Mouse (Mus musculus) forebrain, embryonic 16.5 days (tissue): ENCODE data around the gene Ppp1r11. TPM values are rescaled to one million over a fixed set of nuclear protein-coding genes. Genes with fewer than 3 reads are reported as not detected.
A peak's percentile ranks its signal among the peaks of the same experiment; 100 is the strongest.

Source experiments
- ATAC-seq: fragments of 200-750 bp; cut with Nextera tagmentation; 2 replicates; pipeline ENCODE4 v1.8.0; 2017; ENCODE audit warnings: mild to moderate bottlenecking, moderate library complexity
- H3K27ac ChIP-seq: fragments of 300-500 bp; sonication (generic); 2 replicates; pipeline ENCODE4 v1.5.1; 2014; ENCODE audit warnings: low read length, control low read depth
- H3K27me3 ChIP-seq: fragments of 300-500 bp; sonication (generic); replicated peaks from 2 replicates; pipeline ENCODE4 v1.6.1; 2014; ENCODE audit warnings: low read length; ENCODE audit not compliant: control insufficient read depth, insufficient read depth
- H3K36me3 ChIP-seq: fragments of 300-500 bp; sonication (generic); 2 replicates; pipeline ENCODE4 v1.6.1; 2014; ENCODE audit not compliant: control insufficient read depth, insufficient read depth
- H3K4me1 ChIP-seq: fragments of 300-500 bp; sonication (generic); replicated peaks from 2 replicates; pipeline ENCODE4 v1.6.1; 2014; ENCODE audit warnings: low read length; ENCODE audit not compliant: control insufficient read depth, insufficient read depth
- H3K4me2 ChIP-seq: fragments of 300-500 bp; sonication (generic); 2 replicates; pipeline ENCODE4 v1.6.1; 2014; ENCODE audit warnings: mild to moderate bottlenecking, low read length, control low read depth
- H3K4me3 ChIP-seq: fragments of 300-500 bp; sonication (generic); replicated peaks from 2 replicates; pipeline ENCODE4 v1.5.1; 2014; ENCODE audit warnings: mild to moderate bottlenecking, low read length, control low read depth
- H3K9ac ChIP-seq: fragments of 300-500 bp; sonication (generic); replicated peaks from 2 replicates; pipeline ENCODE4 v1.6.1; 2014; ENCODE audit warnings: low read depth, low read length, control low read depth
- H3K9me3 ChIP-seq: fragments of 300-500 bp; sonication (generic); 2 replicates; pipeline ENCODE4 v1.6.1; 2016; ENCODE audit warnings: low read length; ENCODE audit not compliant: control insufficient read depth
- WGBS: fragments of 180-500 bp; shearing (Covaris S2); extraction: QIAGEN DNeasy Blood & Tissue Kit; methylation state at CpG from one replicate; pipeline ENCODE4 v1.1.7; 2014; 5-methylcytosine and 5-hydroxymethylcytosine counted together
- polyA plus RNA-seq: library from polyadenylated mRNA; unstranded; fragments of >200 nt; fragmentation: Nextera tagmentation; extraction: Ambion mirVana; gene quantifications from 2 replicates; pipeline ENCODE4 v1.2.1, GENCODE M21; 2015

Gene Ppp1r11
- polyA plus RNA-seq, 1 experiment from 2014 or later: 146 TPM

- ATAC-seq: no peak
- H3K27me3 ChIP-seq: no peaks in the 10 kb centered on the region
- H3K4me2 ChIP-seq: no peak overlapping the region
- no peak overlapping the region for H3K9ac ChIP-seq
- no peak overlapping the region for H3K27ac ChIP-seq
- 76% methylated on average over 12 of the region's 12 CpGs for WGBS
- no peaks in the 10 kb centered on the region for H3K36me3 ChIP-seq
- no peaks in the 10 kb centered on the region for H3K4me1 ChIP-seq
- no peaks in the 10 kb centered on the region for H3K9me3 ChIP-seq
- no peak overlapping the region for H3K4me3 ChIP-seq
Observed at GRCm38 (mm10) chr17:36929236-36929932, 22.2 kb downstream of the Ppp1r11 start.

- Histone ChIP-seq H3K4me3 (no peak overlapping the region), H3K4me1 (no peaks in the 10 kb centered on the region), H3K36me3 (no peaks in the 10 kb centered on the region), H3K9ac (no peak overlapping the region), H3K27ac (no peak overlapping the region), H3K9me3 (no peaks in the 10 kb centered on the region), H3K27me3 (no peaks in the 10 kb centered on the region), H3K4me2 (no peak overlapping the region)
- ATAC-seq: no peak
- WGBS: 74% methylated on average over 10 of the region's 10 CpGs
Observed at GRCm38 (mm10) chr17:36927496-36928120, 23.9 kb downstream of the Ppp1r11 start.

- Histone ChIP-seq H3K27ac (no peak overlapping the region), H3K27me3 (no peaks in the 10 kb centered on the region), H3K36me3 (no peaks in the 10 kb centered on the region), H3K4me2 (no peak overlapping the region), H3K4me1 (no peaks in the 10 kb centered on the region), H3K9me3 (no peaks in the 10 kb centered on the region), H3K9ac (no peak overlapping the region), H3K4me3 (no peak overlapping the region)
- no peak for ATAC-seq
- WGBS: 64% methylated on average over 4 of the region's 4 CpGs
Observed at GRCm38 (mm10) chr17:36923491-36923890, 28.1 kb downstream of the Ppp1r11 start.

GRCm38 (mm10) chr17:36922715-36923114 lies 28.8 kb downstream of the Ppp1r11 start:
- Histone ChIP-seq H3K9ac (no peak overlapping the region), H3K4me3 (no peak overlapping the region), H3K4me1 (no peaks in the 10 kb centered on the region), H3K4me2 (no peak overlapping the region), H3K27ac (no peak overlapping the region), H3K27me3 (no peaks in the 10 kb centered on the region), H3K36me3 (no peaks in the 10 kb centered on the region), H3K9me3 (no peaks in the 10 kb centered on the region)
- no peak for ATAC-seq
- WGBS: 90% methylated on average over 4 of the region's 4 CpGs

GRCm38 (mm10) chr17:36920239-36920638 lies 31.3 kb downstream of the Ppp1r11 start:
- Histone ChIP-seq H3K4me3 (no peak overlapping the region), H3K27ac (no peak overlapping the region), H3K9ac (no peak overlapping the region), H3K4me1 (no peaks in the 10 kb centered on the region), H3K36me3 (no peaks in the 10 kb centered on the region), H3K4me2 (no peak overlapping the region), H3K9me3 (no peaks in the 10 kb centered on the region), H3K27me3 (no peaks in the 10 kb centered on the region)
- no peak for ATAC-seq
- WGBS: 48% methylated on average over 15 of the region's 15 CpGs

- Histone ChIP-seq H3K36me3 (no peaks in the 10 kb centered on the region), H3K4me1 (no peaks in the 10 kb centered on the region), H3K27me3 (no peaks in the 10 kb centered on the region), H3K9ac (no peak overlapping the region), H3K4me2 (no peak overlapping the region), H3K27ac (no peak overlapping the region), H3K4me3 (no peak overlapping the region), H3K9me3 (no peaks in the 10 kb centered on the region)
- 0 out of 2 replicates have a peak, but pooled peaks have one; percentile 31 for ATAC-seq
- WGBS: 15% methylated on average over 9 of the region's 9 CpGs
Observed at GRCm38 (mm10) chr17:36915076-36915475, 36.5 kb downstream of the Ppp1r11 start.

GRCm38 (mm10) chr17:36914108-36914507 lies 37.4 kb downstream of the Ppp1r11 start:
- Histone ChIP-seq H3K27ac (no peak overlapping the region), H3K27me3 (no peaks in the 10 kb centered on the region), H3K4me3 (no peak overlapping the region), H3K4me2 (no peak overlapping the region), H3K36me3 (no peaks in the 10 kb centered on the region), H3K9me3 (no peaks in the 10 kb centered on the region), H3K4me1 (no peaks in the 10 kb centered on the region), H3K9ac (no peak overlapping the region)
- 11% methylated on average over 2 of the region's 2 CpGs for WGBS
- ATAC-seq: no peak

- H3K27me3 ChIP-seq: no peaks in the 10 kb centered on the region
- H3K4me3 ChIP-seq: no peak overlapping the region
- WGBS: 85% methylated on average over 2 of the region's 2 CpGs
- no peak overlapping the region for H3K4me2 ChIP-seq
- no peak overlapping the region for H3K27ac ChIP-seq
- no peak overlapping the region for H3K9ac ChIP-seq
- H3K4me1 ChIP-seq: no peaks in the 10 kb centered on the region
- no peaks in the 10 kb centered on the region for H3K9me3 ChIP-seq
- no peak for ATAC-seq
- no peaks in the 10 kb centered on the region for H3K36me3 ChIP-seq
Observed at GRCm38 (mm10) chr17:36912031-36912430, 39.5 kb downstream of the Ppp1r11 start.

GRCm38 (mm10) chr17:36909802-36910201 lies 41.7 kb downstream of the Ppp1r11 start:
- Histone ChIP-seq H3K36me3 (no peaks in the 10 kb centered on the region), H3K9ac (no peak overlapping the region)
- WGBS: 66% methylated on average over 4 of the region's 4 CpGs

More at GRCm38 (mm10) chr17:36909802-36910201, 41.7 kb downstream of the Ppp1r11 start:
- no peak for ATAC-seq
- Histone ChIP-seq H3K4me3 (no peak overlapping the region), H3K4me2 (no peak overlapping the region), H3K27me3 (no peaks in the 10 kb centered on the region), H3K4me1 (no peaks in the 10 kb centered on the region), H3K27ac (no peak overlapping the region), H3K9me3 (no peaks in the 10 kb centered on the region)
